26 mouse cellular contexts compared by ENCODE assay signal in genomic region chr11:102331806-102332205, GRCm38 (mm10). TPM values are rescaled to one million over a fixed set of nuclear protein-coding genes. Genes with fewer than 3 reads are reported as not detected.
DNase-seq lines count a peak whose midpoint lies in the region; ATAC-seq and TF ChIP-seq lines count a peak whose summit lies in the region.
"Had no signal": no experiment of that assay in that cellular context is flagged by ENCODE, and none has a peak within 500 bp of the region (broad histone marks: within the 10 kb centered on the region; RNA-seq: fewer than 3 reads in every experiment).

No protein-coding gene starts in this region.

- H3K4me2 ChIP-seq in kidney, embryonic 14.5 days (replicated peaks; ENCODE audit: low read depth, low read length), result no peak overlapping the region
- H3K4me2 ChIP-seq: embryonic facial prominence, embryonic 13.5 days; embryonic facial prominence, embryonic 15.5 days; forebrain, embryonic 12.5 days had no signal

- no peak overlapping the region for H3K9ac ChIP-seq in kidney, embryonic 14.5 days (ENCODE audit: low read depth, low read length)
- H3K9ac ChIP-seq: embryonic facial prominence, embryonic 13.5 days; embryonic facial prominence, embryonic 15.5 days; forebrain, embryonic 12.5 days had no signal

- no peak for TF ChIP-seq CTCF in E14TG2a.4 (conservative IDR thresholded peaks at IDR 0.05; ENCODE audit: low read length)

- H3K9me3 ChIP-seq in E14TG2a.4 (ENCODE audit: low read length), result peaks cover 6% of the 10 kb centered on the region
- no peaks in the 10 kb centered on the region for H3K9me3 ChIP-seq in kidney, embryonic 14.5 days (ENCODE audit: control insufficient read depth, low read length)
- H3K9me3 ChIP-seq: embryonic facial prominence, embryonic 13.5 days; embryonic facial prominence, embryonic 15.5 days; forebrain, embryonic 10.5 days; forebrain, embryonic 12.5 days; G1E had no signal

- H3K4me1 ChIP-seq in E14TG2a.4 (replicated peaks; ENCODE audit: low read depth, low read length), result peaks cover 83% of the 10 kb centered on the region
- no peaks in the 10 kb centered on the region for H3K4me1 ChIP-seq in kidney, embryonic 14.5 days (ENCODE audit: control insufficient read depth, insufficient read depth, low read length)
- H3K4me1 ChIP-seq: embryonic facial prominence, embryonic 13.5 days; embryonic facial prominence, embryonic 15.5 days had no signal

- DNase-seq in ES-CJ7 (ENCODE audit: low read depth, low spot score), result peak; percentile 97
- peak; percentile 92 for DNase-seq in R1 (ENCODE audit: low read depth, low spot score)
- no peak for DNase-seq in left cerebral cortex, adult 18-20 months (ENCODE audit: low spot score in 2 of 2)
- no peak for DNase-seq in right cerebral cortex, postnatal 25 days
- DNase-seq: adrenal gland, adult 8-10 months; adrenal gland, postnatal 14 days; adrenal gland, postnatal 36 days; B cell, adult 2 months; cerebellum, adult 2 months; cerebellum, adult 9-10 months; cerebellum, postnatal 14 days; cerebellum, postnatal 36 days; embryo, embryonic 11 days had no signal

- H3K36me3 ChIP-seq in E14TG2a.4 (ENCODE audit: insufficient read depth, low read length), result 0 out of 2 replicates have a peak, but pooled peaks cover 5% of the 10 kb centered on the region
- no peaks in the 10 kb centered on the region for H3K36me3 ChIP-seq in kidney, embryonic 14.5 days (ENCODE audit: control insufficient read depth, insufficient read depth, low read length)
- H3K36me3 ChIP-seq: embryonic facial prominence, embryonic 13.5 days; embryonic facial prominence, embryonic 15.5 days; forebrain, embryonic 10.5 days; forebrain, embryonic 12.5 days; G1E had no signal

- WGBS in kidney, embryonic 14.5 days, result 48% methylated on average over 4 of the region's 4 CpGs

- no peaks in the 10 kb centered on the region for H3K27me3 ChIP-seq in E14TG2a.4 (ENCODE audit: insufficient read depth, low read length)
- no peaks in the 10 kb centered on the region for H3K27me3 ChIP-seq in kidney, embryonic 14.5 days (ENCODE audit: control insufficient read depth, insufficient read depth, low read length)
- H3K27me3 ChIP-seq: embryonic facial prominence, embryonic 13.5 days; embryonic facial prominence, embryonic 15.5 days; forebrain, embryonic 12.5 days had no signal

- H3K27ac ChIP-seq in kidney, embryonic 14.5 days (ENCODE audit: low read depth, low read length), result no peak overlapping the region
- H3K27ac ChIP-seq: embryonic facial prominence, embryonic 13.5 days; embryonic facial prominence, embryonic 15.5 days; forebrain, embryonic 10.5 days; forebrain, embryonic 12.5 days had no signal

- H3K4me3 ChIP-seq in E14TG2a.4 (replicated peaks; ENCODE audit: low read length), result peak overlapping the region; percentile 41
- H3K4me3 ChIP-seq in kidney, embryonic 14.5 days (ENCODE audit: low read length), result no peak overlapping the region
- H3K4me3 ChIP-seq: embryonic facial prominence, embryonic 13.5 days; embryonic facial prominence, embryonic 15.5 days; erythroblast, embryonic 14.5 days; forebrain, embryonic 10.5 days; forebrain, embryonic 12.5 days had no signal

- no peak for ATAC-seq in kidney, embryonic 14.5 days (ENCODE audit: low FRiP score, low TSS enrichment)
- ATAC-seq: activated CD4-positive, CD25-positive, alpha-beta regulatory T cell, adult 4 months; CD4-positive, CD25-positive, alpha-beta regulatory T cell, adult 4 months; forebrain, embryonic 14.5 days; forebrain, embryonic 16.5 days; Patski had no signal

RNA-seq across cellular contexts. Expression of gene Ubtf, which starts 12.3 kb away (rescaled TPM):
- 86.5 and 105 TPM in 2 replicates for polyA plus RNA-seq in kidney, embryonic 14.5 days (2014; fragmentation: Nextera tagmentation; extraction: Ambion mirVana)
- 100 to 1,000 TPM; 123 to 140 TPM for total RNA-seq in left cerebral cortex, adult 18-20 months (2021)

RNA-seq across cellular contexts. Expression of gene Slc4a1, which starts 34.2 kb away (rescaled TPM):
- polyA plus RNA-seq in kidney, embryonic 14.5 days (2014; fragmentation: Nextera tagmentation; extraction: Ambion mirVana), result 3.0 and 3.3 TPM in 2 replicates
- under 1 TPM; 0.09 to 0.19 TPM for total RNA-seq in left cerebral cortex, adult 18-20 months (2021)
- polyA plus RNA-seq: CD4-positive, CD25-positive, alpha-beta regulatory T cell, adult 4 months; Patski had no signal

RNA-seq across cellular contexts. Expression of gene Atxn7l3, which starts 35.4 kb away (rescaled TPM):
- 15.2 and 18.6 TPM in 2 replicates for polyA plus RNA-seq in kidney, embryonic 14.5 days (2014; fragmentation: Nextera tagmentation; extraction: Ambion mirVana)
- total RNA-seq in left cerebral cortex, adult 18-20 months (2021), result 100 to 1,000 TPM; 224 to 230 TPM

RNA-seq across cellular contexts. Expression of gene Tmub2, which starts 47.1 kb away (rescaled TPM):
- polyA plus RNA-seq in kidney, embryonic 14.5 days (2014; fragmentation: Nextera tagmentation; extraction: Ambion mirVana), result 41.6 and 54.2 TPM in 2 replicates
- 10 to 100 TPM; 65.1 to 71.0 TPM for total RNA-seq in left cerebral cortex, adult 18-20 months (2021)

Comparison
In these comparisons a context has a peak if more than half of its experiments do, and no peak if none do; other contexts are left out.
1. DNase-seq: peak in ES-CJ7 (single experiment) and R1 (single experiment); none in left cerebral cortex, adult 18-20 months (0 of 2) and right cerebral cortex, postnatal 25 days (single experiment).